Mouse (Mus musculus): ENCODE measurements around the gene Tenm4.
"Not testable (repeated sequence)": the region's sequence is repeated elsewhere in the genome, so short reads cannot be mapped to it uniquely, and the experiment has no call there.

Tenm4 gene

GRCm38 (mm10) chr7:96899036-96899569 lies 728.1 kb downstream of the Tenm4 start:
- DNase-seq (ENCODE audit: extremely low spot score): no peak

- no peak for DNase-seq (ENCODE audit: extremely low spot score)
These were observed 731.1 kb downstream of the Tenm4 start for GRCm38 (mm10) chr7:96902183-96902582.

- DNase-seq (ENCODE audit: extremely low spot score): no peak
These were observed 732.3 kb downstream of the Tenm4 start for GRCm38 (mm10) chr7:96903088-96903985.

- DNase-seq (ENCODE audit: extremely low spot score): no peak
These were observed 733.4 kb downstream of the Tenm4 start for GRCm38 (mm10) chr7:96904442-96904841.

- DNase-seq (ENCODE audit: extremely low spot score): no peak
These were observed 733.9 kb downstream of the Tenm4 start for GRCm38 (mm10) chr7:96904936-96905335.

GRCm38 (mm10) chr7:96905422-96905821 lies 734.4 kb downstream of the Tenm4 start:
- DNase-seq (ENCODE audit: extremely low spot score): no peak

GRCm38 (mm10) chr7:96906216-96906615 lies 735.2 kb downstream of the Tenm4 start:
- DNase-seq (ENCODE audit: extremely low spot score): no peak

- no peak for DNase-seq (ENCODE audit: extremely low spot score)
These were observed 737.1 kb downstream of the Tenm4 start for GRCm38 (mm10) chr7:96907971-96908680.

- no peak for DNase-seq (ENCODE audit: extremely low spot score)
These were observed 738.8 kb downstream of the Tenm4 start for GRCm38 (mm10) chr7:96909856-96910255.

- peak; percentile 24 for DNase-seq (ENCODE audit: extremely low spot score)
These were observed 739.4 kb downstream of the Tenm4 start for GRCm38 (mm10) chr7:96910310-96910960.

- peak; percentile 89 for DNase-seq (ENCODE audit: extremely low spot score)
These were observed 743.0 kb downstream of the Tenm4 start for GRCm38 (mm10) chr7:96914031-96914430.

- DNase-seq (ENCODE audit: extremely low spot score): peak; percentile 81
These were observed 744.5 kb downstream of the Tenm4 start for GRCm38 (mm10) chr7:96915452-96916105.

GRCm38 (mm10) chr7:96920447-96921095 lies 749.5 kb downstream of the Tenm4 start:
- DNase-seq (ENCODE audit: extremely low spot score): no peak

GRCm38 (mm10) chr7:96922927-96923326 lies 751.9 kb downstream of the Tenm4 start:
- no peak for DNase-seq (ENCODE audit: extremely low spot score)

- DNase-seq (ENCODE audit: extremely low spot score): no peak
These were observed 772.8 kb downstream of the Tenm4 start for GRCm38 (mm10) chr7:96943715-96944377.

- not testable (repeated sequence) for DNase-seq (ENCODE audit: extremely low spot score)
These were observed 775.5 kb downstream of the Tenm4 start for GRCm38 (mm10) chr7:96946501-96946900.

GRCm38 (mm10) chr7:96951281-96952051 lies 780.4 kb downstream of the Tenm4 start, which contains the start of gene Nars2:
Gene Nars2 (plus strand): TSS chr7:96951505.
- peak; percentile 94 for DNase-seq (ENCODE audit: extremely low spot score)

GRCm38 (mm10) chr7:96952094-96952493 lies 781.0 kb downstream of the Tenm4 start:
- no peak for DNase-seq (ENCODE audit: extremely low spot score)

GRCm38 (mm10) chr7:96959168-96959567 lies 788.1 kb downstream of the Tenm4 start:
- no peak for DNase-seq (ENCODE audit: extremely low spot score)

All from embryo, embryonic 9.5 days (tissue).